Mouse (Mus musculus): ENCODE results near the gene Ddx23.

DNA sequence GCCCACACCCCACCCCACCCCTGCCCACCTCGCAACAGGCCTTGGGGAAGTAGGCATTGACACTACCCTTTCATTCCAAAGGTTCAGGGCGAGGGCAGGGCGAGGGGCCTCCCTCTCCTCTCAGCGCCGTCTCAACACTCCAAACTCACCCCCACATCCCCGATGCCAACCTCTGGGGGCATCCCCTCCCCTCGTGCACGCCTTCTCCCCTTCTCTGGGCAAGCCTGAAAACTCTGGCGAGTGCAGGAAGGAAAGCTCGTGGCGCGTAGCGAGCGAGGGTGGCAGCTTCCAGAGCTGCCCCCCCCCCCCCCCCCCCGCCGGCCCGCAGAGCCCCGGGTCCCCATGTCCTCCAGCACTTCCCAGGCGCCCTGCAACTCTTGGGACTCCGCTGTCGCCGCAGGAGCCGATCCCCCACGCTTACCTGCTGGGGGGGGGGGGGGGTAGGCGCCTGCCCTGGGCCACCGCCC lies 53.9 kb downstream of the Ddx23 start:
- TF ChIP-seq CTCF (IDR thresholded peaks at IDR 0.05; ENCODE audit: low read depth, low read length) (no peak), GATA1 (IDR thresholded peaks at IDR 0.05; ENCODE audit: borderline replicate concordance, low read length) (no peak)

All from G1E (cell line).